Mouse (Mus musculus) myocyte (in vitro differentiated cells): ENCODE measurements at regions not wholly inside any gene's neighbourhood (a gene's known extent, or its start where the extent isn't known, plus 50 kb on each side); places are given as distances from the start of the nearest gene placed in this dataset.

ENCODE experiments used
- MYOG ChIP-seq, 3 experiments: IDR thresholded peaks; one replicate each; pipeline ENCODE4 v1.6.1; 2011; ENCODE audit warnings: control low read depth in 2 of 3, low read depth in 2 of 3, mild to moderate bottlenecking in 2 of 3; ENCODE audit not compliant: insufficient read length in 2 of 3, control insufficient read depth in 1 of 3, insufficient read depth in 1 of 3
- POLR2A ChIP-seq: IDR thresholded peaks from one replicate; pipeline ENCODE4 v1.6.1; 2011; ENCODE audit warnings: low read depth, mild to moderate bottlenecking, control low read depth, moderate library complexity; ENCODE audit not compliant: insufficient read length

GRCm38 (mm10) chr8:89259881-89260280, 215.9 kb upstream of the Sall1 start:
- TF ChIP-seq POLR2A (no peak), MYOG (IDR thresholded peaks at IDR 0.05; ENCODE audit: control insufficient read depth in 1 of 3, insufficient read depth in 1 of 3, insufficient read length in 2 of 3, low read depth in 2 of 3) (no peak)
